Mouse (Mus musculus) hindbrain, postnatal 0 days (tissue): Measurements from ENCODE around the gene Prex1. TPM values are rescaled to one million over a fixed set of nuclear protein-coding genes. Genes with fewer than 3 reads are reported as not detected.

Experiments
- ATAC-seq: fragments of 200-750 bp; cut with Nextera tagmentation; 2 replicates; pipeline ENCODE4 v1.8.0; 2017; ENCODE audit warnings: mild to moderate bottlenecking, moderate TSS enrichment, moderate library complexity
- DNase-seq: peaks from one replicate; pipeline ENCODE4 v3.0.0-alpha.2; 2015; ENCODE audit warnings: low spot score
- H3K27ac ChIP-seq: fragments of 300-500 bp; sonication (generic); 2 replicates; pipeline ENCODE4 v1.5.1; 2014; ENCODE audit warnings: mild to moderate bottlenecking
- H3K27me3 ChIP-seq: fragments of 300-500 bp; sonication (generic); 2 replicates; pipeline ENCODE4 v1.6.1; 2014; ENCODE audit warnings: low read length, mixed read lengths; ENCODE audit not compliant: insufficient read depth
- H3K36me3 ChIP-seq: fragments of 300-500 bp; sonication (generic); 2 replicates; pipeline ENCODE4 v1.6.1; 2014; ENCODE audit warnings: low read length, mixed read lengths; ENCODE audit not compliant: insufficient read depth
- H3K4me1 ChIP-seq: fragments of 300-500 bp; sonication (generic); 2 replicates; pipeline ENCODE4 v1.6.1; 2014; ENCODE audit warnings: antibody characterized with exemption, low read length, mixed read lengths; ENCODE audit not compliant: insufficient read depth
- H3K4me2 ChIP-seq: fragments of 300-500 bp; sonication (generic); 2 replicates; pipeline ENCODE4 v1.6.1; 2014; ENCODE audit warnings: low read depth, mild to moderate bottlenecking, low read length, moderate library complexity, mixed read lengths
- H3K4me3 ChIP-seq: fragments of 300-500 bp; sonication (generic); 2 replicates; pipeline ENCODE4 v1.5.1; 2014; ENCODE audit warnings: low read length
- H3K9ac ChIP-seq: fragments of 300-500 bp; sonication (generic); replicated peaks from 2 replicates; pipeline ENCODE4 v1.6.1; 2014; ENCODE audit warnings: mild to moderate bottlenecking, low read length, moderate library complexity, mixed read lengths
- H3K9me3 ChIP-seq: fragments of 300-500 bp; sonication (generic); 2 replicates; pipeline ENCODE4 v1.6.1; 2016; ENCODE audit warnings: low read length, mixed read lengths
- CTCF ChIP-seq: IDR thresholded peaks from 2 replicates; pipeline ENCODE4 v1.5.1; 2016; ENCODE audit warnings: antibody characterized with exemption, control low read depth, low read depth
- WGBS: fragments of 180-500 bp; shearing (Covaris S2); extraction: QIAGEN DNeasy Blood & Tissue Kit; methylation state at CpG from one replicate; pipeline ENCODE4 v1.1.7; 2014; 5-methylcytosine and 5-hydroxymethylcytosine counted together
- polyA plus RNA-seq: library from polyadenylated mRNA; unstranded; fragments of >200 nt; fragmentation: Nextera tagmentation; extraction: Ambion mirVana; gene quantifications from 2 replicates; pipeline ENCODE4 v1.2.1, GENCODE M21; 2015
- total RNA-seq: library from RNA; depleted of rRNA; stranded (reverse); fragments of >200 nt; gene quantifications from 2 replicates; pipeline ENCODE4 v1.2.3, GENCODE M21; 2014

Prex1 gene
- total and polyA plus RNA-seq, 2 experiments from 2014 or later = 24.2 to 63.2 TPM

DNA sequence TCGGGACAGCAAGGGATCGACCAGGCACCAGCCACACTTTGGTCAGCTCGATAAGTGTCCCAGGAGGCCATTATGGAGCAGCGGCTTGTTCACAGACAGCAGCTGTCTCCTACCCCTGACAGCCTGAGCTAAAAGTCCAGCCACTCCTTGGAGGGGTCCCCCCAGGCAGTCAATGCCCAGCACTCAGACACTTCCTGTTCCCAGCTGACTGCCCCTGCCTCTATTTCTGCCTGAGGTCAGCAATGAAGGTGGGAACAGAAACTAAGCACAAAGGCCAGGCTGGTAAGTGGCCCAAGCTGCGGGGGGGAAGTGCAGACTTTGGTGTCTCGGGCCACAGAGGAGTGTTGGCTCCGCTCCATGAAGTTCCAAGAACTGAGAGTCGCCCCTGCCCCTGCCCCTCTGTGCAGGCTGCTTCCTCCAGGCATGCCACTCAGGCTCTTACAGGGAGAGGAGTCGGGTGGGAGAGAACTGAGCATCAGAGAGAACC is 90.5 kb downstream of the Prex1 start:
- peak; percentile 56 for ATAC-seq
- WGBS = 32% methylated on average over 9 of the region's 9 CpGs
- peaks cover 15% of the 10 kb centered on the region; the same call in 1 of the 2 replicates for H3K4me1 ChIP-seq
- DNase-seq = peak; percentile 70
- H3K9me3 ChIP-seq = no peaks in the 10 kb centered on the region
- H3K4me3 ChIP-seq = no peak overlapping the region
- H3K27me3 ChIP-seq = no peaks in the 10 kb centered on the region
- peak overlapping the region; percentile 54 for H3K27ac ChIP-seq
- H3K36me3 ChIP-seq = no peaks in the 10 kb centered on the region
- H3K4me2 ChIP-seq = no peak overlapping the region
- no peak for TF ChIP-seq CTCF
- no peak overlapping the region for H3K9ac ChIP-seq

DNA sequence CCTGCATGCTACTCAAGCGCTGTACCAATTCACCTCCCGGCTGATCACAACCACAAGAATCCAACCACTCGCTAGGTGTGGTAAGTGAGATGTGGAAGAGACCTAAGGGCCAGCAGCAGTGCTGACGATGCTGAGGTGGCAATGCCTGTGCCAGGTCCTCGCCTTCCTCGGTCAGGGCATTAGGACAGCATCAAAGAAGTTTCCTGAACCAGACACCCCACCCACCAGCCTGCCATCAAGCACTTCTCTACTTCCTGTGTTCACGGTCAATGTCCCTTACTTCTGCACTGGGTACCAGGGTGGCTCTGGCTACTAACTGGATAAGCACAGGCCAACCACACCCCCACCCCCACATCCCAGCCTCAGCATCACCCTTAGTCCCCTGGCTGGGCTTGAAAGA is 91.0 kb downstream of the Prex1 start:
- Histone ChIP-seq H3K27ac (peak overlapping the region; percentile 54; the same call in 1 of the 2 replicates), H3K36me3 (no peaks in the 10 kb centered on the region)
- no peak for ATAC-seq

DNA sequence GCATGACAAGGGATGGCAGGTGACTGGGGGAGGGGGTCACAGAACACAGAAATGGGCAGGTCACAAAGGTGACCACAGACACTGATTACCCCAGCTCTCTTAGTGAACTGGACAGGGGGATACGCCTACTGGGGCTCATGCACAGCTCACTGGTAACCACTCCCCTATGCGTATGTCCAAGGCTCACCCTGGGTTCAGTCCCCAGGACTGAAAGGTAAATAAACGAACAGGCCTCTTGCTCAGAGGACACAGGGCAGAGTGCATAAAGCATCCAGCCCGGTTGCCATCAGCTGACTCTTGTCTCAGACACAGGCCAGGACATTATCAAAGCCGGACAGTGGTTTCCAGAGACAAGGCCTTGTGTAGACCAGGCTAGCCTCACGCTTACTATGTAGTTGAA is 91.6 kb downstream of the Prex1 start:
- no peak overlapping the region for H3K9ac ChIP-seq
- peaks cover 15% of the 10 kb centered on the region; the same call in 1 of the 2 replicates for H3K4me1 ChIP-seq
- H3K4me2 ChIP-seq = no peak overlapping the region
- no peak overlapping the region for H3K4me3 ChIP-seq
- H3K9me3 ChIP-seq = no peaks in the 10 kb centered on the region
- H3K27ac ChIP-seq = peak overlapping the region; percentile 54; the same call in 1 of the 2 replicates
- no peaks in the 10 kb centered on the region for H3K36me3 ChIP-seq
- DNase-seq (no peak), ATAC-seq (no peak)
- H3K27me3 ChIP-seq = no peaks in the 10 kb centered on the region
- 91% methylated on average over 6 of the region's 6 CpGs for WGBS
- TF ChIP-seq CTCF = no peak

More for the DNA sequence above, 91.0 kb downstream of the Prex1 start:
- H3K9ac ChIP-seq = no peak overlapping the region
- WGBS = 77% methylated on average over 7 of the region's 7 CpGs
- TF ChIP-seq CTCF = no peak
- H3K27me3 ChIP-seq = no peaks in the 10 kb centered on the region
- no peak overlapping the region for H3K4me3 ChIP-seq
- H3K9me3 ChIP-seq = no peaks in the 10 kb centered on the region
- DNase-seq = no peak
- H3K4me1 ChIP-seq = peaks cover 15% of the 10 kb centered on the region; the same call in 1 of the 2 replicates
- no peak overlapping the region for H3K4me2 ChIP-seq

DNA sequence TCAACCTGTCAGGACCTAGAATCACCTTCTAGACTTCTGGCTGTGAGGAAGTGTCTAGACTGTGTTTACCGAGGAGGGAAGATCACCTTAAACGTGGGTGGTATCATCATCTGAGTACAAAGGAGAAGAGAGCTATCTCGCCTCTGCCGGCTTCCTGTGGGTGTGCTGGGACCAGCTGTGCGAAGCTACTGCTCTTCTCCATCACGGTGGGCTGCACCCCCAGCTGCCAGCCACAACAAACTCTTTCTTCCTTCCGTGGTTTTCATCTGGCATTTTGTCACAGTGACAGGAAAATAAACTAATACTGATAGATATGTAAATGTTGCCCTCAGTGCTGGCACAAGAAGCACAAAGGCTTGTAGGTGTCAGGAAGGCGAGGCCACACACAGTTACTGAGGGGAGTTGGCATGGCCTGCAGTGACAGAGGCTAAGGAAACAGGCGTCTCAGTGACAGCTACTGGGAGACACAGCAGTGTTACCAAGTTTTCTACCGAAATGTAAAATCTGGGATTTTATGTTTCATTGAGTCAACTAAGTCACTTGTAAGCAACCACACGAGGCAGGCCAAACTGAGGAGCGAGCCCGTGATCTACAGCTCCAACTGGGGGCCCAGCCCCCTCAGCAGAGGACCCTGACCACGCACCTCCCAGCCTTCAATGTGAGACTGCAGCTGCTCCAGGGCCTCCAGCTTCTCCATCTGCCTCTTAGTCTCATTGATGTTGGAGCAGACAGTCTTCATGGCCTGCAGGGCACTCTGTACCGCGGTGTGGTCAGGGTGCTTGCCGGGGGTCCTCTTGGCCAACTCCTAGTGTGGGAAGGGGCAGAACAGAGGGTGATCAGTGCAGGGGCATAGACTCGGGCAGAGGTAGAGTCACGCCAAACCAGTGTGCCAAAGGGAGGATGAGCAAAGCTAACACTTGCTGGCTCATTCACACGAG is 92.8 kb downstream of the Prex1 start:
- no peak for TF ChIP-seq CTCF
- no peak overlapping the region for H3K4me2 ChIP-seq
- peak overlapping the region; percentile 48; the same call in 1 of the 2 replicates for H3K27ac ChIP-seq
- ATAC-seq (no peak), DNase-seq (peak; percentile 30)
- no peak overlapping the region for H3K4me3 ChIP-seq
- H3K4me1 ChIP-seq = peaks cover 15% of the 10 kb centered on the region; the same call in 1 of the 2 replicates
- no peaks in the 10 kb centered on the region for H3K27me3 ChIP-seq
- no peaks in the 10 kb centered on the region for H3K36me3 ChIP-seq
- WGBS = 54% methylated on average over 20 of the region's 20 CpGs
- H3K9ac ChIP-seq = no peak overlapping the region
- no peaks in the 10 kb centered on the region for H3K9me3 ChIP-seq

DNA sequence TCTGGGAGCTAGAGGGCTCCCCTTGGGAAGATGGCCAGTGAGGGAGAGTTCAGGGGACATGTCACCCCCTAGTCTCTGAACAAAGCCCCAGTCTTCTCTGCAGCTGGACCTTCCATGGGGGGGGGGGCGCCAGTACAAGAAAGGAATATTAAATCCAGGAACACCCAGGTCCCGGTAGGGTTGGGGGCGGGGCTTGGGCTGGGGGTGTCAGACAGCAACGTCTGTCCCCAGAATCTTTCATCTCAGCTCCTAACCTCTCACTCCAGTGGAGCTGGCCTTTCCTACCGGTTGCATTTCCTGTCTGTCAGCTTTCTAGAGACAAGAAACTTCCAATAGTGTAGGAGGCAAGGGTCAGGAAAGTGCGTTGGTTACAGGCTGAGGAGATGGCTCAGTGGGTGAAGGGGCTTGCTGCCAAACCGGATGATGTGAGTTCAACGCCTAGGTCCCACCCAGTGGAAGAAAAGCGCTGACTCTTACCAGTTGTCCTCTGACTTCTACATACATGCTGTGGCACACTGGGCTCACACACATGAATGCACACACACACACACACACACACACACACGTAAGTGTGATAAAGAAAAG is 93.6 kb downstream of the Prex1 start:
- Histone ChIP-seq H3K9ac (no peak overlapping the region), H3K36me3 (no peaks in the 10 kb centered on the region), H3K4me1 (peaks cover 15% of the 10 kb centered on the region; the same call in 1 of the 2 replicates), H3K4me3 (no peak overlapping the region), H3K27ac (peak overlapping the region; percentile 48; the same call in 1 of the 2 replicates), H3K4me2 (no peak overlapping the region), H3K9me3 (no peaks in the 10 kb centered on the region), H3K27me3 (no peaks in the 10 kb centered on the region)
- WGBS = 68% methylated on average over 10 of the region's 10 CpGs
- no peak for ATAC-seq
- TF ChIP-seq CTCF = no peak
- no peak for DNase-seq

DNA sequence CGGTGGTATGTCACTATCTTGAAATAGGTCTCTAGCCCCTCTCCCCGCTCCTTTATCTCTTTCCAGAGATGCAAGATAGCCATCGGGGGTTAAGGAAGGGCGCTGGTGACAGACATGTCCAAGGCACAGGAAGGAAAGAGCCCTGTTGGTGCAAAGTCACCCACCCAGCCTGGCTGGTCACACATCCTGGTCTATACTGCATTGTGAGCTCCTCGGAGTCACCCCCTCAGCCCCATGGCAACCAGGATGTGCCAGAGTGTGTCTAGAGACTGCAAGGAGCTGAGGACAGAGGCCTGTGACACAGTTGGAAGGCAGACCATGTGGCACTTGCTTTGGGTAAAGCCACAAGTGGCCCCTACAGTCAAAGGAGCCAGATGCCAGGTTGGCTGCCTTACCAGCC is 94.4 kb downstream of the Prex1 start:
- TF ChIP-seq CTCF = no peak
- H3K27me3 ChIP-seq = no peaks in the 10 kb centered on the region
- H3K4me3 ChIP-seq = no peak overlapping the region
- no peaks in the 10 kb centered on the region for H3K9me3 ChIP-seq
- H3K27ac ChIP-seq = 0 out of 2 replicates have a peak overlapping the region, but pooled peaks have one; percentile 48
- peaks cover 15% of the 10 kb centered on the region; the same call in 1 of the 2 replicates for H3K4me1 ChIP-seq
- no peak overlapping the region for H3K4me2 ChIP-seq
- H3K36me3 ChIP-seq = peaks cover 2% of the 10 kb centered on the region; the same call in 1 of the 2 replicates
- 94% methylated on average over 5 of the region's 5 CpGs for WGBS
- DNase-seq = peak; percentile 14
- H3K9ac ChIP-seq = no peak overlapping the region
- ATAC-seq = no peak
